Mouse (Mus musculus): ENCODE results near the gene Gid8.

DNA sequence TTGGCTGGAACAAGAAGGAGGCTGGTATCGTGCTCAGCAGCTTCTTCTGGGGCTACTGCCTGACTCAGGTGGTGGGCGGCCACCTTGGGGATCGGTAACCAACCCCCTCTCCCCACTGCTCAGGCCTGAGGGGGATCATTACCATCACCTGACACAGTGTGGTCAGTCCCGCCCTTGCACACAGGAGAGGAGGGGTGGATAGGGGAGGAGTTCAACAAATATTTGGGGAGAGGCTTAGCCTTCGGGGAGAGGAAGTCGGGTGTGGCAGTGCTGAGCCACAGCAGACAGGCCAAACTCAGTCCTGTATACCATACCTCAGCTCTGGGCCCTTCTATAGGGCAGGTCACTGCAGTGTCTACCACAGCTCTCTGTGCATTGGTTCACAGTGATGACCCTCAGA lies 22.1 kb downstream of the Gid8 start:
- TF ChIP-seq POLR2A (IDR thresholded peaks at IDR 0.05; ENCODE audit: borderline replicate concordance, low read depth, low read length) (no peak), CTCF (IDR thresholded peaks at IDR 0.05; ENCODE audit: low read depth, low read length) (no peak)
